25 mouse cellular contexts compared by ENCODE assay signal in the genomic region with DNA sequence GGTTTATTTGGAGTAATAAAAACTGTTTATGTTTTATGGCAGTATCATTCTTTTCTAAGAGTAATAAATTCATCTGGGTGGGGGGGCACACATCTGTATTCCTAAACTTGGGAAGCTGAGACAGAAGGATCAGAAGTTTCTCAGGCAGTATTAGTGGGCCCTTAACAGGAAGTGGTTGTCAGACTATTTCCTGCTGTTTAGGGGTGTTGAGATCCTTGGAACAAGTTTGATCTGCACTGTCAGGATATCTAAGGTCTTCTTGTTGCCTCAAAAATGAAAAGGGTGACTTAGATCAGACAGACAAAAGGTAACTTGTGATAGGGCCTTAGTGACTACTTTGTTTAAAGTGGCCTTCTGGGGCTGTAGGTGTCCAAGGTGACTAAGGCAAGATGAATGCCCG. TPM values are rescaled to one million over a fixed set of nuclear protein-coding genes. Genes with fewer than 3 reads are reported as not detected.
"Had no signal": no experiment of that assay in that cellular context is flagged by ENCODE, and none has a peak within 500 bp of the region (broad histone marks: within the 10 kb centered on the region; RNA-seq: fewer than 3 reads in every experiment).

No protein-coding gene starts in this region.

- H3K4me1 ChIP-seq: intestine, embryonic 15.5 days; kidney, embryonic 15.5 days; liver, embryonic 12.5 days; midbrain, embryonic 12.5 days; midbrain, embryonic 15.5 days; neural tube, embryonic 13.5 days had no signal

- H3K27me3 ChIP-seq: intestine, embryonic 15.5 days; kidney, embryonic 15.5 days; liver, embryonic 12.5 days; midbrain, embryonic 12.5 days; midbrain, embryonic 15.5 days; neural tube, embryonic 13.5 days had no signal

- H3K4me3 ChIP-seq: intestine, embryonic 15.5 days; kidney, embryonic 15.5 days; left cerebral cortex, adult 2 months; liver, embryonic 12.5 days; midbrain, embryonic 12.5 days; midbrain, embryonic 15.5 days; neural tube, embryonic 13.5 days had no signal

- H3K36me3 ChIP-seq: intestine, embryonic 15.5 days; kidney, embryonic 15.5 days; liver, embryonic 12.5 days; midbrain, embryonic 12.5 days; midbrain, embryonic 15.5 days; neural tube, embryonic 13.5 days had no signal

- H3K9me3 ChIP-seq: intestine, embryonic 15.5 days; kidney, embryonic 15.5 days; liver, embryonic 12.5 days; midbrain, embryonic 12.5 days; midbrain, embryonic 15.5 days; neural tube, embryonic 13.5 days had no signal

- ATAC-seq: intestine, embryonic 15.5 days; liver, embryonic 12.5 days; lung, postnatal 0 days; midbrain, embryonic 15.5 days had no signal

- DNase-seq: kidney, adult 11 months; kidney, adult 8-10 months; kidney, postnatal 10 days; kidney, postnatal 36 days; layer of hippocampus, postnatal 36 days; lung, embryonic 14.5 days; thymus, adult 18-20 months; thymus, postnatal 4 days had no signal

RNA-seq across cellular contexts. Expression of a gene that starts 16.2 kb away (rescaled TPM):
- total RNA-seq: layer of hippocampus, adult 8-10 months; layer of hippocampus, postnatal 36 days; left cerebral cortex, postnatal 10 days; left cerebral cortex, postnatal 36 days had no signal

RNA-seq across cellular contexts. Expression of a gene that starts 21.1 kb away (rescaled TPM):
- total RNA-seq: layer of hippocampus, postnatal 36 days; left cerebral cortex, adult 2 months; left cerebral cortex, postnatal 36 days; neutrophil, adult 5-6 weeks had no signal
- polyA plus RNA-seq: intestine, embryonic 15.5 days; kidney, embryonic 15.5 days; limb, embryonic 14.5 days; liver, embryonic 12.5 days; liver, embryonic 16.5 days; lung, embryonic 14.5 days; lung, postnatal 0 days; midbrain, embryonic 12.5 days; small intestine, adult 2 months; spleen, adult 2 months; stomach, embryonic 16.5 days had no signal
